Mouse (Mus musculus) E14TG2a.4 (cell line): ENCODE measurements around the gene Tirap.

Experiments used
- H3K27me3 ChIP-seq: 2 replicates; pipeline ENCODE4 v1.6.1; 2014; ENCODE audit warnings: low read length, control low read depth; ENCODE audit not compliant: insufficient read depth
- H3K36me3 ChIP-seq: 2 replicates; pipeline ENCODE4 v1.6.1; 2014; ENCODE audit warnings: low read length, control low read depth; ENCODE audit not compliant: insufficient read depth
- H3K4me1 ChIP-seq: replicated peaks from 2 replicates; pipeline ENCODE4 v1.6.1; 2014; ENCODE audit warnings: low read depth, low read length, control low read depth
- H3K4me3 ChIP-seq: replicated peaks from 2 replicates; pipeline ENCODE4 v1.5.1; 2014; ENCODE audit warnings: mild to moderate bottlenecking, low read length
- H3K9me3 ChIP-seq: 2 replicates; pipeline ENCODE4 v1.6.1; 2014; ENCODE audit warnings: low read length, control low read depth
- CTCF ChIP-seq: conservative IDR thresholded peaks from 2 replicates; pipeline ENCODE4 v1.5.1; 2014; ENCODE audit warnings: low read length
- NANOG ChIP-seq: IDR thresholded peaks from 2 replicates; pipeline ENCODE4 v1.6.1; 2014; ENCODE audit warnings: borderline replicate concordance, low read length, mixed read lengths
- POU5F1 ChIP-seq: IDR thresholded peaks from 2 replicates; pipeline ENCODE4 v1.6.1; 2014; ENCODE audit warnings: low read length, borderline replicate concordance

The Tirap gene

DNA sequence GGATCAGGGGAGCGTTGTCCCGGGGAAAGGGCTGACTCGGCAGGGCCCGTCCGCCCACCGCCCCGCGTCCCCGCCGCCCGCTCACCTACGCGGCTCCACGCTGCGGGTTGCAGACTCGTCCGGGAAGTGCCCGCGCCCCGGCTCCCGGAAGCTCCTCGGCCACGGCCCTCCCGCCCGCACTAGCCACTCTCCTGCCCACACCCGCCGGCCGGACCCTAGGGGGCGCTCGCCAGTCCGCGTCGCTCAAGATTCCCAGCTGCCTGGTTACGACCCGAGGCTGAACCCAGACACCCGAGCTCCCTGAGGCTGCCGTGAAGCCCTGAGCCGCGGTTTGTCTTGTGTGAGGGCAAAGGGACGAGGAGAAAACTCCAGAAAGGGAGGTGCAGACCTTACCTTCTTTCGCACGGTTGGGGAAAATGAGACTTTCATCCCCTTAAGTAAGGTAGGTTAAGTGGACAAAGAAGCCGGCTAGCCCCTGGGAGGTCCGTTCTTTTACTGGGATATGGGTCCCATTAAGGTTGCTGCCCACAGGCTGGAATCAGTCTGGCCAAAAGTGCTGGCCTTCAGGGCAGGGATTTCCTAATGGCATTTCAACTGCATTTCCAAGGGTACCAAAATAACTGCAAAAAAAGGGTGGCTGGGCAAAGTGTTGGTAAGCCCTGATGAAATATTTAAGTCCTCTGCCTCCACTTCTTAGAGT lies at the start of gene Tirap, which contains the start of gene Srpr:
TSS of gene Tirap (minus strand) at position 520 of the 700 bp plus-strand sequence.
TSS of gene Srpr (plus strand) at position 404 of the 700 bp plus-strand sequence.
- Histone ChIP-seq H3K4me1 (peaks cover 15% of the 10 kb centered on the region), H3K4me3 (peak within 1 kb of the TSS; percentile 86), H3K36me3 (peaks cover 15% of the 10 kb centered on the region), H3K27me3 (peaks cover 24% of the 10 kb centered on the region), H3K9me3 (no peaks in the 10 kb centered on the region)
- TF ChIP-seq CTCF (peak; percentile 12; the same call in 1 of the 2 replicates), NANOG (no peak)

DNA sequence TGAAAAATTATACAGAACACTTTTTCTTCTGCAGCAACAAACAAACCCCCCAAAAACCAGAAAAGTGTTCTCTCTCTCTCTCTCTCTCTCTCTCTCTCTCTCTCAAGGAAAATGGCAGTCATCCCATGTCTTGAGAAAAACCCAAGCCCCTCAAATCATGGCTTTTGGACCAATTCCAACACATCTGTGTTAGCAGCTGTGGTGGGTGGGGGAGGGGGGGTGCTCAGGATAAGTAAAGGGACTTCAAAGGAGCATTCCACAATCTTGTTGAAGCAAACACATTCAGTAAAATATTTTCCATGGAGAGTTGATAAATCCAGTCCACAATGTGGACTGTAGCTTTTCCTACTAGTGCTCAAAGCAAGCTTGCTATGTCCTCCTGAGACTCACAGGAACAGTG lies 49.4 kb upstream of the Tirap start:
- H3K36me3 ChIP-seq = 0 out of 2 replicates have a peak, but pooled peaks cover 3% of the 10 kb centered on the region
- TF ChIP-seq POU5F1 = no peak
- no peak for TF ChIP-seq CTCF
- no peak for TF ChIP-seq NANOG
- no peaks in the 10 kb centered on the region for H3K27me3 ChIP-seq
- no peak overlapping the region for H3K4me3 ChIP-seq
- H3K4me1 ChIP-seq = no peaks in the 10 kb centered on the region
- no peaks in the 10 kb centered on the region for H3K9me3 ChIP-seq

DNA sequence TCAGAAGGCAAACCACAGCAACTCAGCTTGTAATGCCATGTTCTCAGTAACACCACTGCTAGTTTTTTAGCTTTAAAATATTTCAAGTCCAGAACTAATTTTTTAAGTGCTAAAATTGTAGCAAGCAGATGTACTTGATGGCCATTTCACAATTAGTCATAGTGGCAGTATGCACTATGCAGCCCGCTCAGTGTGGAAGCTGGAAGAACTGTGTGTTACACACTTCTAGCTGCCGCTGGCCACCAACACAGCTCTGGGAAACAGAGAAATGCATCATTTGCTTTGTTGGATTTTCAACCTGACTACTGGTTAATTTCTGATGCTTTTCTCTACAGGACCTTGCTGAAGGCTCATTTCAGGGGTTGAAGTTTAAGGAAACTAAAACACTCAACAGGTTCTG lies 47.3 kb upstream of the Tirap start:
- Histone ChIP-seq H3K27me3 (no peaks in the 10 kb centered on the region), H3K9me3 (no peaks in the 10 kb centered on the region), H3K4me1 (no peaks in the 10 kb centered on the region), H3K4me3 (no peak overlapping the region), H3K36me3 (0 out of 2 replicates have a peak, but pooled peaks cover 3% of the 10 kb centered on the region)
- no peak for TF ChIP-seq NANOG
- TF ChIP-seq POU5F1 = no peak
- TF ChIP-seq CTCF = no peak

DNA sequence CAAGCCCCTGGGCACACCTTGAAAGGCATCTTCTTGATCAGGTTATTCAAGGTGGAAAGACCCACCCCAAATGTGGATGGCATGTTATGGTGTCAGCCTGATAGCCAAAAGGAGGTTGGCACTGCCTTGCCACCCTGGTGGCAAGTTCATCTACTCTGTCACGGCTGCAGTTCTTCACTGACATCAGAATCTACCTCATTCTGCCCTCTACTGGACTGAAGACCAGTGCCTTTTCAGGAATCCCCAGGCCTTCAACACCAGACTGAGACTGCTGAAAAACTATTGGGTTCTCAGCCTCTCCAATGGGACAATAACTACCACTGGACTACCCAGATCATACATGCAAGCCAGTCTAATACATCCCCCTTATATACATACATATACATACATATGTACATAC lies 39.6 kb upstream of the Tirap start:
- TF ChIP-seq POU5F1 (no peak), CTCF (no peak), NANOG (no peak)
- Histone ChIP-seq H3K9me3 (no peaks in the 10 kb centered on the region), H3K4me1 (no peaks in the 10 kb centered on the region), H3K27me3 (no peaks in the 10 kb centered on the region), H3K4me3 (no peak overlapping the region), H3K36me3 (peaks cover 18% of the 10 kb centered on the region)

DNA sequence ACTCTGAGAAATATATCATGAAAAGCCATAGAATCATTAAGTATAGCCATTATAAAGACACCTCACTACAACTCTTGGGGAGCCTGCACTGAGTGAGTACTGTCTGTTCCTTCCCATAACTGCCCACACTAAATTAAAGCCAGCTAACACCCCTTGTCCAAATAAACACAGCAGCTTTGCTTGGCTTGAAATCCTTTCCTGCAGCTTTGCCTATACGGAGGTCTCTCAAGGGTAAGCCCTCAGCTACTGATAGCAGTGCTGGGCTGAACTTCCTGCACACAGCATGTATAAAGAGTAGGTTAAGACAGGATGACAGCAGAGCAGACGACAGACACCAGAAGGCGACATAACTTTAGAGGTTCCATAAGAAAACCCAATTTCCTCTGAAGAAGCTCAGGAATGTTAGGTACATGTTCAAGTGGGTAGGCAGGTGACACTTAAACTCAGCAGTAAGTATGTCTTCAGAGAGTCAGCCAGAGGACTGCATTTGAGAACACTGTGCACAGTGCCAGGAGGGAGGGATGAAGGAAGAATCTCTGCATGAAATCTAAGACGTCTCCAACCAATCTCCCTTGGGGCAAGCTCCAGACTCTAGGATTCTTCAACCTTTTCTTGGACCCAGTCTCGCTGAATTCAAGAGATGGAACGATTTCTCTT lies 39.0 kb upstream of the Tirap start:
- Histone ChIP-seq H3K36me3 (peaks cover 24% of the 10 kb centered on the region), H3K9me3 (no peaks in the 10 kb centered on the region), H3K4me1 (no peaks in the 10 kb centered on the region), H3K27me3 (no peaks in the 10 kb centered on the region), H3K4me3 (no peak overlapping the region)
- TF ChIP-seq POU5F1 = no peak
- no peak for TF ChIP-seq CTCF
- TF ChIP-seq NANOG = no peak

DNA sequence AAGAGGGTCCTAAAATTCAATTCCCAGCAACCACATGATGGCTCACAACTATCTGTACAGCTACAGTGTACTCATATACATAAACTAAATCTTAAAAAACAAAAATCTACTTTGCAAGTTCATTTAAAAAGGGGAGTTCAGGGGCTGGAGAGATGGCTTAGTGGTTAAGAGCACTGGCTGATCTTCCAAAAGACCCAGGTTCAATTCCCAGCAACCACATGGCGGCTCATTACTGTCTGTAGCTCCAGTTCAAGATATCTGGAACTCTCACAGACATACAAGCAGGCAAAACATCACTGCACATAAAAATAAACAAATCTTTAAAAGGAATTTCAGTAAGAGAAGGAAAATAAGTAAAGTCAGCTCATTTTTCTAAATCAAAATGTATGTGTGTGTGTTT lies 38.3 kb upstream of the Tirap start:
- Histone ChIP-seq H3K27me3 (no peaks in the 10 kb centered on the region), H3K9me3 (no peaks in the 10 kb centered on the region), H3K4me3 (no peak overlapping the region), H3K4me1 (no peaks in the 10 kb centered on the region), H3K36me3 (peaks cover 29% of the 10 kb centered on the region)
- TF ChIP-seq CTCF = no peak
- no peak for TF ChIP-seq POU5F1
- no peak for TF ChIP-seq NANOG

DNA sequence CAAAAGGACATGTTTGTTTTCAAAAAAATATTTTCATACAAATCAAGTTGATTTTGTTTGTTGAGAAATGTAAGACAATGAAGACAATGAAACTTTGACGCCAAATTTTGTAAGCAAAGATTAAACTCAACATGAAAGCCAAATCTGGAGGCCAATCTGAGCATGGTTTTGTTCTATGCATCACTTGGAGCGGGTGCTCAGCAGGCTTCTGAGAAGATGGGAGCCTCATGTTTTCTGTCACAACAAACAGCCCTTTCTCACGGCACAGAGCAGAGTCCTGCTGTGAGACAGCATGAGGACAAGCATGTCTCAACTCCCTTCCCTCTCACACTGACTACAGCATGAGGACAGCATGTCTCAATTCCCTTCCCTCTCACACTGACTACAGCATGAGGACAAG lies 35.9 kb upstream of the Tirap start:
- no peaks in the 10 kb centered on the region for H3K9me3 ChIP-seq
- no peak overlapping the region for H3K4me3 ChIP-seq
- H3K4me1 ChIP-seq = no peaks in the 10 kb centered on the region
- peaks cover 45% of the 10 kb centered on the region for H3K36me3 ChIP-seq
- no peaks in the 10 kb centered on the region for H3K27me3 ChIP-seq
- TF ChIP-seq NANOG (no peak), CTCF (no peak)

DNA sequence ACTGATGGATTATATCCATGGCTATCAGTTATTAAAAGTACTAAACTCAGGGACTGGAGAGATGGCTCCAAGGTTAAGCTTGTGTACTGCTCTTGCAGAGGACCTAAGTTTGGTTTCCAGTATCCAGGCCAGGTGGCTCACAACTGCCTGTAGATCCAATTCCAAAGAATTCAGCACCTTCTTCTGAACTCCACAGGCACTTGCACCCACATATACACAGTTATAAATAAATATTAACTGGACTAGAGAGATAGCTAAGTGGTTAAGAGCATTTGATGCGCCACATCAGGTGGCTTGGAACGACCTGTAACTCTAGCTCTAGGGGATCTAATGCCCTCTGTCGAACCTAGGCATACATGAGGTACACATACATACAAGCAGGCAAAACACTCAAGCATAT lies 28.6 kb upstream of the Tirap start:
- Histone ChIP-seq H3K9me3 (no peaks in the 10 kb centered on the region), H3K36me3 (peaks cover 38% of the 10 kb centered on the region), H3K27me3 (no peaks in the 10 kb centered on the region), H3K4me1 (peaks cover 2% of the 10 kb centered on the region), H3K4me3 (no peak overlapping the region)
- TF ChIP-seq NANOG (no peak), POU5F1 (no peak), CTCF (no peak)
